Mouse (Mus musculus) midbrain, embryonic 14.5 days (tissue): ENCODE data around the gene Gpn2. TPM values are rescaled to one million over a fixed set of nuclear protein-coding genes. Genes with fewer than 3 reads are reported as not detected.

Experiments used
- ATAC-seq: fragments of 200-750 bp; cut with Nextera tagmentation; 2 replicates; pipeline ENCODE4 v1.8.0; 2017; ENCODE audit warnings: moderate number of reproducible peaks, moderate library complexity; ENCODE audit not compliant: low FRiP score, low TSS enrichment
- DNase-seq: peaks from one replicate; pipeline ENCODE4 v3.0.0-alpha.2; 2015
- H3K27ac ChIP-seq: fragments of 300-500 bp; sonication (generic); replicated peaks from 2 replicates; pipeline ENCODE4 v1.5.1; 2014; ENCODE audit warnings: mild to moderate bottlenecking, low read depth, low read length, moderate library complexity
- H3K27me3 ChIP-seq: fragments of 300-500 bp; sonication (generic); 2 replicates; pipeline ENCODE4 v1.6.1; 2014; ENCODE audit warnings: low read length, control low read depth, mixed read lengths; ENCODE audit not compliant: control insufficient read depth, insufficient read depth
- H3K36me3 ChIP-seq: fragments of 300-500 bp; sonication (generic); 2 replicates; pipeline ENCODE4 v1.6.1; 2014; ENCODE audit warnings: low read length, control low read depth; ENCODE audit not compliant: control insufficient read depth, insufficient read depth
- H3K4me1 ChIP-seq: fragments of 300-500 bp; sonication (generic); 2 replicates; pipeline ENCODE4 v1.6.1; 2014; ENCODE audit warnings: mild to moderate bottlenecking, antibody characterized with exemption, low read length, control low read depth; ENCODE audit not compliant: control insufficient read depth, insufficient read depth
- H3K4me2 ChIP-seq: fragments of 300-500 bp; sonication (generic); 2 replicates; pipeline ENCODE4 v1.6.1; 2014; ENCODE audit warnings: mild to moderate bottlenecking, low read length, moderate library complexity
- H3K4me3 ChIP-seq: fragments of 300-500 bp; sonication (generic); replicated peaks from 2 replicates; pipeline ENCODE4 v1.5.1; 2014; ENCODE audit warnings: low read depth, low read length
- H3K9ac ChIP-seq: fragments of 300-500 bp; sonication (generic); replicated peaks from 2 replicates; pipeline ENCODE4 v1.6.1; 2014; ENCODE audit warnings: mild to moderate bottlenecking, low read length, moderate library complexity
- H3K9me3 ChIP-seq: fragments of 300-500 bp; sonication (generic); 2 replicates; pipeline ENCODE4 v1.6.1; 2016; ENCODE audit warnings: low read length, control low read depth, mixed read lengths; ENCODE audit not compliant: control insufficient read depth
- WGBS: fragments of 180-500 bp; shearing (Covaris S2); extraction: QIAGEN DNeasy Blood & Tissue Kit; methylation state at CpG from one replicate; pipeline ENCODE4 v1.1.7; 2014; 5-methylcytosine and 5-hydroxymethylcytosine counted together
- polyA plus RNA-seq: library from polyadenylated mRNA; unstranded; fragments of >200 nt; fragmentation: Nextera tagmentation; extraction: Ambion mirVana; gene quantifications from 2 replicates; pipeline ENCODE4 v1.2.1, GENCODE M21; 2014

The Gpn2 gene
- polyA plus RNA-seq, 1 experiment from 2014 or later = 20.3 TPM

GRCm38 (mm10) chr4:133600306-133600705, 16.1 kb downstream of the Gpn2 start:
- DNase-seq (no peak), ATAC-seq (no peak)
- Histone ChIP-seq H3K27me3 (peaks cover 44% of the 10 kb centered on the region), H3K9ac (no peak overlapping the region), H3K9me3 (no peaks in the 10 kb centered on the region), H3K4me3 (peak overlapping the region; percentile 38), H3K27ac (no peak overlapping the region), H3K4me1 (peaks cover 5% of the 10 kb centered on the region; the same call in 1 of the 2 replicates), H3K36me3 (peaks cover 18% of the 10 kb centered on the region), H3K4me2 (peak overlapping the region; percentile 73)
- WGBS = 17% methylated on average over 9 of the region's 9 CpGs

GRCm38 (mm10) chr4:133601721-133602218, 17.6 kb downstream of the Gpn2 start, which contains the start of gene Sfn:
Gene Sfn, minus strand, starts transcription at chr4:133602168.
- ATAC-seq (no peak), DNase-seq (peak; percentile 18)
- Histone ChIP-seq H3K27me3 (peaks cover 44% of the 10 kb centered on the region), H3K9ac (no peak within 1 kb of the TSS), H3K27ac (no peak within 1 kb of the TSS), H3K36me3 (peaks cover 30% of the 10 kb centered on the region), H3K9me3 (no peaks in the 10 kb centered on the region), H3K4me3 (no peak within 1 kb of the TSS), H3K4me1 (peaks cover 5% of the 10 kb centered on the region; the same call in 1 of the 2 replicates), H3K4me2 (no peak within 1 kb of the TSS)
- WGBS = 5% methylated on average over 16 of the region's 16 CpGs

- H3K4me3 ChIP-seq = no peak overlapping the region
- no peak overlapping the region for H3K4me2 ChIP-seq
- no peak overlapping the region for H3K9ac ChIP-seq
- no peak overlapping the region for H3K27ac ChIP-seq
- ATAC-seq = no peak
- peaks cover 5% of the 10 kb centered on the region; the same call in 1 of the 2 replicates for H3K4me1 ChIP-seq
- WGBS = 92% methylated on average over 5 of the region's 5 CpGs
- peaks cover 40% of the 10 kb centered on the region for H3K27me3 ChIP-seq
- DNase-seq = no peak
- no peaks in the 10 kb centered on the region for H3K9me3 ChIP-seq
- H3K36me3 ChIP-seq = peaks cover 38% of the 10 kb centered on the region
These were observed 18.9 kb downstream of the Gpn2 start for GRCm38 (mm10) chr4:133603056-133603455.

- Histone ChIP-seq H3K9me3 (no peaks in the 10 kb centered on the region), H3K9ac (no peak overlapping the region), H3K4me2 (no peak overlapping the region), H3K27me3 (peaks cover 29% of the 10 kb centered on the region), H3K4me3 (no peak overlapping the region), H3K36me3 (peaks cover 46% of the 10 kb centered on the region), H3K4me1 (peaks cover 5% of the 10 kb centered on the region; the same call in 1 of the 2 replicates), H3K27ac (no peak overlapping the region)
- DNase-seq = no peak
- no peak for ATAC-seq
- WGBS = 86% methylated on average over 7 of the region's 7 CpGs
These were observed 20.0 kb downstream of the Gpn2 start for GRCm38 (mm10) chr4:133604175-133604574.

GRCm38 (mm10) chr4:133604856-133605255, 20.7 kb downstream of the Gpn2 start:
- Histone ChIP-seq H3K4me3 (no peak overlapping the region), H3K9me3 (no peaks in the 10 kb centered on the region), H3K27me3 (peaks cover 22% of the 10 kb centered on the region), H3K27ac (no peak overlapping the region), H3K4me2 (no peak overlapping the region), H3K9ac (no peak overlapping the region), H3K4me1 (peaks cover 2% of the 10 kb centered on the region; the same call in 1 of the 2 replicates), H3K36me3 (peaks cover 49% of the 10 kb centered on the region)
- 78% methylated on average over 6 of the region's 6 CpGs for WGBS
- no peak for DNase-seq
- ATAC-seq = no peak

GRCm38 (mm10) chr4:133605330-133605729, 21.2 kb downstream of the Gpn2 start:
- ATAC-seq (no peak), DNase-seq (no peak)
- H3K27ac ChIP-seq = no peak overlapping the region
- no peaks in the 10 kb centered on the region for H3K9me3 ChIP-seq
- 58% methylated on average over 9 of the region's 9 CpGs for WGBS
- H3K4me3 ChIP-seq = no peak overlapping the region
- no peak overlapping the region for H3K9ac ChIP-seq
- peaks cover 49% of the 10 kb centered on the region for H3K36me3 ChIP-seq
- no peaks in the 10 kb centered on the region for H3K4me1 ChIP-seq
- no peak overlapping the region for H3K4me2 ChIP-seq
- H3K27me3 ChIP-seq = peaks cover 17% of the 10 kb centered on the region

- 77% methylated on average over 10 of the region's 10 CpGs for WGBS
- ATAC-seq = no peak
- peaks cover 58% of the 10 kb centered on the region for H3K36me3 ChIP-seq
These were observed 23.1 kb downstream of the Gpn2 start for GRCm38 (mm10) chr4:133607284-133607683.

GRCm38 (mm10) chr4:133609719-133610118, 25.6 kb downstream of the Gpn2 start:
- Histone ChIP-seq H3K4me2 (no peak overlapping the region), H3K4me1 (no peaks in the 10 kb centered on the region), H3K4me3 (no peak overlapping the region), H3K27me3 (no peaks in the 10 kb centered on the region), H3K9me3 (no peaks in the 10 kb centered on the region), H3K36me3 (peaks cover 64% of the 10 kb centered on the region), H3K9ac (no peak overlapping the region), H3K27ac (no peak overlapping the region)
- WGBS = 24% methylated on average over 6 of the region's 6 CpGs
- peak; percentile 83 for DNase-seq
- no peak for ATAC-seq

More at GRCm38 (mm10) chr4:133607284-133607683, 23.1 kb downstream of the Gpn2 start:
- no peak overlapping the region for H3K9ac ChIP-seq
- no peaks in the 10 kb centered on the region for H3K4me1 ChIP-seq
- H3K4me2 ChIP-seq = no peak overlapping the region
- no peak overlapping the region for H3K27ac ChIP-seq
- no peak for DNase-seq
- peaks cover 4% of the 10 kb centered on the region for H3K27me3 ChIP-seq
- no peak overlapping the region for H3K4me3 ChIP-seq
- H3K9me3 ChIP-seq = no peaks in the 10 kb centered on the region

- 97% methylated on average over 5 of the region's 5 CpGs for WGBS
- H3K4me2 ChIP-seq = no peak overlapping the region
- no peaks in the 10 kb centered on the region for H3K9me3 ChIP-seq
- H3K36me3 ChIP-seq = peaks cover 60% of the 10 kb centered on the region
- H3K27me3 ChIP-seq = no peaks in the 10 kb centered on the region
- no peak for DNase-seq
- H3K27ac ChIP-seq = no peak overlapping the region
- H3K4me1 ChIP-seq = no peaks in the 10 kb centered on the region
- H3K9ac ChIP-seq = no peak overlapping the region
- no peak overlapping the region for H3K4me3 ChIP-seq
- no peak for ATAC-seq
These were observed 27.7 kb downstream of the Gpn2 start for GRCm38 (mm10) chr4:133611815-133612214.
